Mouse (Mus musculus) stomach, embryonic 15.5 days (tissue): ENCODE data around the gene Slc27a3. TPM values are rescaled to one million over a fixed set of nuclear protein-coding genes. Genes with fewer than 3 reads are reported as not detected.

Source experiments
- polyA plus RNA-seq: library from polyadenylated mRNA; unstranded; fragments of >200 nt; fragmentation: Nextera tagmentation; extraction: Ambion mirVana; gene quantifications from 2 replicates; pipeline ENCODE4 v1.2.1, GENCODE M21; 2015

Gene Slc27a3
- polyA plus RNA-seq, 1 experiment from 2014 or later, result 14.5 TPM

Other genes with a start within 250 kb of the Slc27a3 start
- gene Rps27, start 176.3 kb downstream of the Slc27a3 start, polyA plus RNA-seq, result 1,026 and 1,361 TPM in 2 replicates
- 30.9 and 31.0 TPM in 2 replicates for gene Rab13, start 176.2 kb downstream of the Slc27a3 start, polyA plus RNA-seq
- 109 and 115 TPM in 2 replicates for gene Jtb, start 158.3 kb downstream of the Slc27a3 start, polyA plus RNA-seq
- 21.4 and 22.5 TPM in 2 replicates for gene Creb3l4, start 146.4 kb downstream of the Slc27a3 start, polyA plus RNA-seq
- gene Slc39a1, start 141.8 kb downstream of the Slc27a3 start, polyA plus RNA-seq, result 104 and 111 TPM in 2 replicates
- 16.5 and 22.3 TPM in 2 replicates for gene Crtc2, start 135.8 kb downstream of the Slc27a3 start, polyA plus RNA-seq
- 4.0 and 4.2 TPM in 2 replicates for gene Dennd4b, start 124.8 kb downstream of the Slc27a3 start, polyA plus RNA-seq
- 10.5 and 10.8 TPM in 2 replicates for gene Gatad2b, start 96.8 kb downstream of the Slc27a3 start, polyA plus RNA-seq
- gene Ints3, start 43.7 kb upstream of the Slc27a3 start, polyA plus RNA-seq, result 27.0 and 29.2 TPM in 2 replicates
- gene Npr1, start 75.9 kb upstream of the Slc27a3 start, polyA plus RNA-seq, result 5.3 and 5.7 TPM in 2 replicates
- 151 and 168 TPM in 2 replicates for gene Ilf2, start 86.2 kb upstream of the Slc27a3 start, polyA plus RNA-seq
- gene Snapin, start 101.1 kb upstream of the Slc27a3 start, polyA plus RNA-seq, result 71.6 and 78.5 TPM in 2 replicates
- gene Chtop, start 119.6 kb upstream of the Slc27a3 start, polyA plus RNA-seq, result 126 and 134 TPM in 2 replicates
- 66.9 and 75.9 TPM in 2 replicates for gene S100a1, start 124.5 kb upstream of the Slc27a3 start, polyA plus RNA-seq
- 34.7 and 39.0 TPM in 2 replicates for gene S100a13, start 124.5 kb upstream of the Slc27a3 start, polyA plus RNA-seq
- gene S100a14, start 136.9 kb upstream of the Slc27a3 start, polyA plus RNA-seq, result 43.9 and 74.6 TPM in 2 replicates
- gene S100a16, start 147.3 kb upstream of the Slc27a3 start, polyA plus RNA-seq, result 225 and 274 TPM in 2 replicates
- gene S100a3, start 170.6 kb upstream of the Slc27a3 start, polyA plus RNA-seq, result 0.77 and 1.2 TPM in 2 replicates
- gene S100a2, start 200.3 kb upstream of the Slc27a3 start, polyA plus RNA-seq, result not detected in 2 replicates
- not detected in 2 replicates for gene Gm42674, start 212.0 kb upstream of the Slc27a3 start, polyA plus RNA-seq
- gene S100a4, start 213.8 kb upstream of the Slc27a3 start, polyA plus RNA-seq, result 13.0 and 13.6 TPM in 2 replicates
- gene S100a5, start 218.6 kb upstream of the Slc27a3 start, polyA plus RNA-seq, result 4.5 and 6.5 TPM in 2 replicates
- gene S100a6, start 222.9 kb upstream of the Slc27a3 start, polyA plus RNA-seq, result 503 and 642 TPM in 2 replicates